Mouse (Mus musculus): ENCODE data around the gene Setd1b.

- TF ChIP-seq CTCF (IDR thresholded peaks at IDR 0.05; ENCODE audit: borderline replicate concordance, insufficient read depth, low read depth, low read length) (no peak), POLR2A (IDR thresholded peaks at IDR 0.05; ENCODE audit: borderline replicate concordance, insufficient read depth, low read length) (no peak)
Measured at GRCm38 (mm10) chr5:123151077-123151476, 9.1 kb downstream of the Setd1b start.

Data from cerebellum, adult 2 months (tissue).